Mouse (Mus musculus): ENCODE results near the gene Slc35f2.

DNA sequence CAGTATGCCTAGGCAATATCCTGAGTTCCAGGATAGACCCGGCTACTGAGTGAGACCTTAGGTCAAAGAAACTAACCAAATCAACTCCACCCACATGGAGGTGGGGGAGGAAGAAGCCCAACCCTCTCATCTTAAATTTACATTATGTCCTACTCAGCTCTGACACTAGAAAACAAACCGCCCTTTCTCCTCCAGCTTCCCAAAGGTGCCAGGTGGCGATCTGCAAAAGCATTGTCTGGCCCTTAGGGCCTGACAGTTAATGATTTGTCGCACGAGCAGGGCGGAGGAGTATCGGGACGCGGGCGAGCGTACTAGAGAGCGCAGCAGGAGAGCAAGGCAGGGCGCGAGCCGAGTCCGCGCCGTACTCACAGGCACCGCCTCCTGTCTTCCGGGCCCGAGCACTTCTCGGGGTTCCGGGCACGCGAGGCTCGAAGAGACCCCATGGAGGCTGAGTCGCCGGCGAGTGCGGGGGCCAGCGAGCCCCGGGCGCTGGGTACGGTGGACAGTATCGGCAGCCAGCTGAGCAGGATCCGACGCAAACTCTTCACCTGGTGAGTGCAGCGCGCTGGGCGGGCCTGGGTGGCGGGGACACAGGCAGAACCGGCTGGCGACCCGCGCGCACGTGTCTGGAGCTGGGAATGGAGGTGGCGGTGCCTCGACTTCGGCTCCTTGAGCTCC, at the start of gene Slc35f2:
- TF ChIP-seq CTCF (IDR thresholded peaks at IDR 0.05; ENCODE audit: control insufficient read depth, insufficient read depth, insufficient replicate concordance, low read depth, low read length) (no peak), POLR2A (IDR thresholded peaks at IDR 0.05; ENCODE audit: control insufficient read depth, low read depth, low read length) (peak; percentile 10; the same call in 1 of the 2 replicates)

Data from testis, adult 2 months (tissue).